Mouse (Mus musculus) midbrain, embryonic 13.5 days (tissue): ENCODE measurements around the gene Igfbp7. TPM values are rescaled to one million over a fixed set of nuclear protein-coding genes. Genes with fewer than 3 reads are reported as not detected.

Source experiments
- ATAC-seq: fragments of 200-750 bp; cut with Nextera tagmentation; 2 replicates; pipeline ENCODE4 v1.8.0; 2017; ENCODE audit warnings: mild to moderate bottlenecking, moderate TSS enrichment, moderate library complexity
- H3K27ac ChIP-seq: fragments of 300-500 bp; sonication (generic); 2 replicates; pipeline ENCODE4 v1.5.1; 2015; ENCODE audit warnings: inconsistent platforms, mild to moderate bottlenecking, moderate library complexity
- H3K27me3 ChIP-seq: fragments of 300-500 bp; sonication (generic); 2 replicates; pipeline ENCODE4 v1.6.1; 2015; ENCODE audit warnings: mild to moderate bottlenecking, inconsistent platforms
- H3K36me3 ChIP-seq: fragments of 300-500 bp; sonication (generic); 2 replicates; pipeline ENCODE4 v1.6.1; 2015; ENCODE audit warnings: mild to moderate bottlenecking, inconsistent platforms
- H3K4me1 ChIP-seq: fragments of 300-500 bp; sonication (generic); replicated peaks from 2 replicates; pipeline ENCODE4 v1.6.1; 2015; ENCODE audit warnings: inconsistent platforms
- H3K4me2 ChIP-seq: fragments of 300-500 bp; sonication (generic); replicated peaks from 2 replicates; pipeline ENCODE4 v1.6.1; 2015; ENCODE audit warnings: moderate library complexity, mild to moderate bottlenecking, inconsistent platforms
- H3K4me3 ChIP-seq: fragments of 300-500 bp; sonication (generic); replicated peaks from 2 replicates; pipeline ENCODE4 v1.5.1; 2015; ENCODE audit warnings: mild to moderate bottlenecking, inconsistent platforms
- H3K9ac ChIP-seq: fragments of 300-500 bp; sonication (generic); replicated peaks from 2 replicates; pipeline ENCODE4 v1.6.1; 2015; ENCODE audit warnings: mild to moderate bottlenecking, inconsistent platforms
- H3K9me3 ChIP-seq: fragments of 300-500 bp; sonication (generic); 2 replicates; pipeline ENCODE4 v1.6.1; 2016; ENCODE audit warnings: mild to moderate bottlenecking, inconsistent platforms
- WGBS: fragments of 180-500 bp; shearing (Covaris S2); methylation state at CpG from one replicate; pipeline ENCODE4 v1.1.7; 2015; 5-methylcytosine and 5-hydroxymethylcytosine counted together
- polyA plus RNA-seq: library from polyadenylated mRNA; unstranded; fragments of >200 nt; fragmentation: Nextera tagmentation; extraction: Ambion mirVana; gene quantifications from 2 replicates; pipeline ENCODE4 v1.2.1, GENCODE M21; 2015

Igfbp7 gene
- polyA plus RNA-seq, result 48.8 and 55.3 TPM in 2 replicates

GRCm38 (mm10) chr5:77407341-77408298 lies at the start of gene Igfbp7:
Igfbp7 (minus strand) TSS chr5:77408041.
- 5% methylated on average over 90 of the region's 101 CpGs for WGBS
- Histone ChIP-seq H3K4me1 (peaks cover 5% of the 10 kb centered on the region; the same call in 1 of the 2 replicates), H3K27me3 (peaks cover 29% of the 10 kb centered on the region), H3K36me3 (no peaks in the 10 kb centered on the region), H3K9ac (peak within 1 kb of the TSS; percentile 69), H3K4me2 (peak within 1 kb of the TSS; percentile 91), H3K4me3 (peak within 1 kb of the TSS; percentile 62), H3K27ac (0 out of 2 replicates have a peak within 1 kb of the TSS, but pooled peaks have one; percentile 3), H3K9me3 (no peaks in the 10 kb centered on the region)
- ATAC-seq, result peak; percentile 97

- no peak overlapping the region for H3K4me3 ChIP-seq
- no peak for ATAC-seq
- no peak overlapping the region for H3K4me2 ChIP-seq
- no peaks in the 10 kb centered on the region for H3K36me3 ChIP-seq
- no peaks in the 10 kb centered on the region for H3K4me1 ChIP-seq
- no peak overlapping the region for H3K27ac ChIP-seq
- H3K27me3 ChIP-seq, result no peaks in the 10 kb centered on the region
- WGBS, result 92% methylated on average over 6 of the region's 6 CpGs
- H3K9ac ChIP-seq, result no peak overlapping the region
- no peaks in the 10 kb centered on the region for H3K9me3 ChIP-seq
Measured at GRCm38 (mm10) chr5:77452103-77452502, 44.3 kb upstream of the Igfbp7 start.

- Histone ChIP-seq H3K36me3 (no peaks in the 10 kb centered on the region), H3K9me3 (no peaks in the 10 kb centered on the region), H3K4me3 (no peak overlapping the region), H3K4me2 (no peak overlapping the region), H3K9ac (no peak overlapping the region), H3K27me3 (no peaks in the 10 kb centered on the region), H3K27ac (no peak overlapping the region), H3K4me1 (no peaks in the 10 kb centered on the region)
- ATAC-seq, result no peak
- 89% methylated on average over 7 of the region's 7 CpGs for WGBS
Measured at GRCm38 (mm10) chr5:77449531-77449930, 41.7 kb upstream of the Igfbp7 start.

GRCm38 (mm10) chr5:77445431-77445830 lies 37.6 kb upstream of the Igfbp7 start:
- Histone ChIP-seq H3K9me3 (no peaks in the 10 kb centered on the region), H3K36me3 (no peaks in the 10 kb centered on the region), H3K4me1 (no peaks in the 10 kb centered on the region), H3K27ac (no peak overlapping the region), H3K4me3 (no peak overlapping the region), H3K27me3 (no peaks in the 10 kb centered on the region), H3K4me2 (no peak overlapping the region), H3K9ac (no peak overlapping the region)
- ATAC-seq, result no peak; the same call in 1 of the 2 replicates
- WGBS, result 95% methylated on average over 4 of the region's 4 CpGs

- H3K4me1 ChIP-seq, result no peaks in the 10 kb centered on the region
Measured at GRCm38 (mm10) chr5:77443889-77444573, 36.2 kb upstream of the Igfbp7 start.

GRCm38 (mm10) chr5:77442856-77443623 lies 35.2 kb upstream of the Igfbp7 start:
- Histone ChIP-seq H3K9ac (no peak overlapping the region), H3K36me3 (no peaks in the 10 kb centered on the region), H3K27ac (no peak overlapping the region), H3K4me1 (no peaks in the 10 kb centered on the region), H3K4me3 (no peak overlapping the region), H3K27me3 (no peaks in the 10 kb centered on the region), H3K4me2 (no peak overlapping the region), H3K9me3 (no peaks in the 10 kb centered on the region)
- 68% methylated on average over 15 of the region's 15 CpGs for WGBS
- ATAC-seq, result no peak

More at GRCm38 (mm10) chr5:77443889-77444573, 36.2 kb upstream of the Igfbp7 start:
- Histone ChIP-seq H3K36me3 (no peaks in the 10 kb centered on the region), H3K4me2 (no peak overlapping the region), H3K9ac (no peak overlapping the region), H3K27ac (no peak overlapping the region), H3K9me3 (no peaks in the 10 kb centered on the region), H3K4me3 (no peak overlapping the region), H3K27me3 (no peaks in the 10 kb centered on the region)
- ATAC-seq, result no peak
- WGBS, result 77% methylated on average over 8 of the region's 8 CpGs

GRCm38 (mm10) chr5:77436308-77436707 lies 28.5 kb upstream of the Igfbp7 start:
- no peaks in the 10 kb centered on the region for H3K9me3 ChIP-seq
- WGBS, result 84% methylated on average over 4 of the region's 4 CpGs
- no peak overlapping the region for H3K27ac ChIP-seq
- H3K4me3 ChIP-seq, result no peak overlapping the region
- H3K4me2 ChIP-seq, result no peak overlapping the region
- no peaks in the 10 kb centered on the region for H3K36me3 ChIP-seq
- ATAC-seq, result no peak
- H3K4me1 ChIP-seq, result no peaks in the 10 kb centered on the region
- H3K9ac ChIP-seq, result no peak overlapping the region
- H3K27me3 ChIP-seq, result no peaks in the 10 kb centered on the region

GRCm38 (mm10) chr5:77434060-77434459 lies 26.2 kb upstream of the Igfbp7 start:
- Histone ChIP-seq H3K27me3 (no peaks in the 10 kb centered on the region), H3K9me3 (no peaks in the 10 kb centered on the region), H3K4me2 (no peak overlapping the region), H3K9ac (no peak overlapping the region), H3K4me3 (no peak overlapping the region), H3K36me3 (no peaks in the 10 kb centered on the region), H3K4me1 (no peaks in the 10 kb centered on the region), H3K27ac (no peak overlapping the region)
- no peak for ATAC-seq
- WGBS, result 85% methylated on average over 11 of the region's 11 CpGs

- no peak for ATAC-seq
- H3K4me2 ChIP-seq, result no peak overlapping the region
- WGBS, result 88% methylated on average over 9 of the region's 9 CpGs
- H3K36me3 ChIP-seq, result no peaks in the 10 kb centered on the region
- H3K27me3 ChIP-seq, result no peaks in the 10 kb centered on the region
- no peak overlapping the region for H3K4me3 ChIP-seq
- no peak overlapping the region for H3K9ac ChIP-seq
- no peaks in the 10 kb centered on the region for H3K4me1 ChIP-seq
- no peak overlapping the region for H3K27ac ChIP-seq
- no peaks in the 10 kb centered on the region for H3K9me3 ChIP-seq
Measured at GRCm38 (mm10) chr5:77433561-77433960, 25.7 kb upstream of the Igfbp7 start.

GRCm38 (mm10) chr5:77433119-77433518 lies 25.3 kb upstream of the Igfbp7 start:
- no peak overlapping the region for H3K4me2 ChIP-seq
- WGBS, result 62% methylated on average over 3 of the region's 3 CpGs
- no peaks in the 10 kb centered on the region for H3K9me3 ChIP-seq
- no peak overlapping the region for H3K27ac ChIP-seq
- no peak for ATAC-seq
- no peaks in the 10 kb centered on the region for H3K27me3 ChIP-seq
- H3K36me3 ChIP-seq, result no peaks in the 10 kb centered on the region
- H3K4me3 ChIP-seq, result no peak overlapping the region
- no peaks in the 10 kb centered on the region for H3K4me1 ChIP-seq
- H3K9ac ChIP-seq, result no peak overlapping the region

- no peak overlapping the region for H3K4me3 ChIP-seq
- no peaks in the 10 kb centered on the region for H3K4me1 ChIP-seq
- H3K27me3 ChIP-seq, result no peaks in the 10 kb centered on the region
- no peak overlapping the region for H3K27ac ChIP-seq
- H3K4me2 ChIP-seq, result no peak overlapping the region
- 57% methylated on average over 2 of the region's 2 CpGs for WGBS
- H3K9me3 ChIP-seq, result no peaks in the 10 kb centered on the region
- H3K36me3 ChIP-seq, result no peaks in the 10 kb centered on the region
- no peak for ATAC-seq
- no peak overlapping the region for H3K9ac ChIP-seq
Measured at GRCm38 (mm10) chr5:77432446-77432845, 24.6 kb upstream of the Igfbp7 start.
